Mouse (Mus musculus): ENCODE results near the gene Myom3. TPM values are rescaled to one million over a fixed set of nuclear protein-coding genes. Genes with fewer than 3 reads are reported as not detected.

Myom3 gene
- total and polyA plus RNA-seq, 2 experiments, result 0.09 to 0.46 TPM

DNA sequence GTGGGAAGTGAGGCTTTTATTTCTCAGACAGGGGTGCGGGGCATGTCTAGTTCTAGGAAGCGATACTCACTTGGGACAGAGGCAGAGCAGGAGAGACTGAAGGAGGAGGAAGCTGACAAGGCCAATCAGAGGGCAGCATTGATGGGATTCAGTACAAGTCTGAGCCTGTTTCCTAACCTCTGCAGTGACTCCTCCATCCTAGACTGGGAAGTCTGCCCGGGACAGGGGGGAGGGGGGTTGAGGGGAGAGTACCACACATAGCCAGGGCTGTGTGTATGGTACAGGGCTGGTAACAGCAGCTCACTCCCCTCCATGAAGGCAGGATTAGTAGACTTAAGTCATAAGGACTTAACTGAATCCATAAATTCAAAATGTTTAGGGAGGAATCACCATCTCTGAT lies 20.7 kb downstream of the Myom3 start:
- Histone ChIP-seq H3K27me3 (ENCODE audit: control insufficient read depth, insufficient read depth, low read length) (no peaks in the 10 kb centered on the region), H3K9ac (ENCODE audit: low read depth, low read length) (no peak overlapping the region), H3K4me1 (ENCODE audit: control insufficient read depth, insufficient read depth, low read length) (no peaks in the 10 kb centered on the region), H3K27ac (replicated peaks; ENCODE audit: insufficient read depth, low read depth, low read length) (no peak overlapping the region), H3K36me3 (ENCODE audit: control insufficient read depth, insufficient read depth, low read length) (no peaks in the 10 kb centered on the region), H3K79me2 (ENCODE audit: control insufficient read depth, insufficient read depth, low read length) (no peaks in the 10 kb centered on the region), H3K4me3 (ENCODE audit: insufficient read depth, low read depth, low read length) (no peak overlapping the region)
- 63% methylated on average over 3 of the region's 3 CpGs for whole genome bisulfite sequencing
- no peak for TF ChIP-seq POLR2A (IDR thresholded peaks at IDR 0.05; ENCODE audit: extremely low read depth, insufficient read depth, low read length)
- no peak for TF ChIP-seq CTCF (IDR thresholded peaks at IDR 0.05; ENCODE audit: low read depth, low read length)
- DNase-seq (ENCODE audit: extremely low read depth, low read depth, low spot score), result no peak

DNA sequence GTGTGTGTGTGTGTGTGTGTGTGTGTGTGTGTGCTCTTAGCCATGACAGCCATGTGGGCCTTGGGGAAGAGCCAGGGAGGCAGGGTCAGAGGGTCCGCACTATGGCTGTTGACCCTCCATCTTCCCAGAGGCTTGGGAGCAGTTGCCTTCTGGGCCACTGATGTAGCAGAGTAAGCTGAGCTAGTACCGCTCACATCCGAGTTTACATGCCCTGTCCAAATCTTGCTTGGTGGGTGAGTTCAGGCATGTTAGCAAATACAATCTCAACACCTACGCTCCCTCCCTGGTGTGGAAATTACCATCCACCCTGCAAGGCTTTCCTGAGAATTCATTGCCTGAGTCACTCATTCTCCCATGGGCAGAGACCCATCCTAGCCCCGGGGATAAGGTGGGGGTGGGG lies 21.8 kb downstream of the Myom3 start:
- no peak for DNase-seq (ENCODE audit: extremely low read depth, low read depth, low spot score)
- H3K27me3 ChIP-seq (ENCODE audit: control insufficient read depth, insufficient read depth, low read length), result no peaks in the 10 kb centered on the region
- no peaks in the 10 kb centered on the region for H3K36me3 ChIP-seq (ENCODE audit: control insufficient read depth, insufficient read depth, low read length)
- H3K4me3 ChIP-seq (ENCODE audit: insufficient read depth, low read depth, low read length), result no peak overlapping the region
- no peaks in the 10 kb centered on the region for H3K79me2 ChIP-seq (ENCODE audit: control insufficient read depth, insufficient read depth, low read length)
- no peaks in the 10 kb centered on the region for H3K4me1 ChIP-seq (ENCODE audit: control insufficient read depth, insufficient read depth, low read length)
- TF ChIP-seq CTCF (IDR thresholded peaks at IDR 0.05; ENCODE audit: low read depth, low read length) (no peak), POLR2A (IDR thresholded peaks at IDR 0.05; ENCODE audit: extremely low read depth, insufficient read depth, low read length) (no peak)
- no peak overlapping the region for H3K9ac ChIP-seq (ENCODE audit: low read depth, low read length)
- WGBS, result 95% methylated on average over 5 of the region's 5 CpGs
- H3K27ac ChIP-seq (replicated peaks; ENCODE audit: insufficient read depth, low read depth, low read length), result no peak overlapping the region

DNA sequence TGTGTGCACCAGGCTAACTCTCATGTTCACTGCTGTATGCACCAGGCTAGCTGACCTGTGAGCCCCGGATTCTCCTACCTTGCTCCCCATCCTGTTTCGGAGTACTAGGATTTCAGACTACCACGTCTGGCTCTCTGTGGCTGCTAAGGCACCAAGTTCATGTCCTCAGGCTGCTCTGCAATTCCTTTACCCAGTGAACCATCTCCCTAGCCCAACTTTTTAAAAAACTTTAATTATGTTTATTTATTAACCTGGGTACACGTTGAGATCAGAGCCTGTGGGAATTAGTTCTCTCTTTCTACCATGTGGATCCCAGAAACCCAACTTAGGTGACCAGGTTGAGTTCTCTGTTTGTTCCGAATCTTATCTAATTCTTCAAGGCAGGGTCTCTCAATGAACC lies 27.1 kb downstream of the Myom3 start:
- Histone ChIP-seq H3K36me3 (ENCODE audit: control insufficient read depth, insufficient read depth, low read length) (no peaks in the 10 kb centered on the region), H3K9ac (ENCODE audit: low read depth, low read length) (no peak overlapping the region), H3K4me3 (ENCODE audit: insufficient read depth, low read depth, low read length) (no peak overlapping the region), H3K4me1 (ENCODE audit: control insufficient read depth, insufficient read depth, low read length) (peaks cover 11% of the 10 kb centered on the region), H3K27me3 (ENCODE audit: control insufficient read depth, insufficient read depth, low read length) (no peaks in the 10 kb centered on the region), H3K79me2 (ENCODE audit: control insufficient read depth, insufficient read depth, low read length) (no peaks in the 10 kb centered on the region), H3K27ac (replicated peaks; ENCODE audit: insufficient read depth, low read depth, low read length) (no peak overlapping the region)
- TF ChIP-seq POLR2A (IDR thresholded peaks at IDR 0.05; ENCODE audit: extremely low read depth, insufficient read depth, low read length), result no peak
- TF ChIP-seq CTCF (IDR thresholded peaks at IDR 0.05; ENCODE audit: low read depth, low read length), result no peak
- 79% methylated on average over 5 of the region's 5 CpGs for whole genome bisulfite sequencing
- DNase-seq (ENCODE audit: extremely low read depth, low read depth, low spot score), result no peak

DNA sequence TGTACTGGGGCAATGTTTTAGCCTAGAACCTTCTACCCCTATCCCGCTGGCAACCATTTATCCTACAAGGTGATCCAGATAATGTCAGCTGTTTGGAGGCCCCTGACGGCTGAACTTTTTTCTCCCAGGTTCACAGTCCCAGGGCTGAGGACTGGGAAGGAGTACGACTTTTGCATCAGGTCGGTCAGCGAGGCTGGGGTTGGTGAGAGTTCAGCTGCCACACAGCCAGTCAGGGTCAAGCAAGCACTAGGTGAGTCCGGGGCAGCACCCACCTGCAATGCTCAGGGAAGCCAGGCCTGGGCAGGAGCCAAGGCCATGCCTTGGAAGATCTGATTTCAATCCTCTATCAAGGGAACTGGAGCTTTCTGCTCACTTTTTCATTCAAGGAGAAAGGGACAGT lies 27.8 kb downstream of the Myom3 start:
- Histone ChIP-seq H3K27me3 (ENCODE audit: control insufficient read depth, insufficient read depth, low read length) (no peaks in the 10 kb centered on the region), H3K79me2 (ENCODE audit: control insufficient read depth, insufficient read depth, low read length) (no peaks in the 10 kb centered on the region), H3K27ac (replicated peaks; ENCODE audit: insufficient read depth, low read depth, low read length) (no peak overlapping the region), H3K4me3 (ENCODE audit: insufficient read depth, low read depth, low read length) (no peak overlapping the region), H3K9ac (ENCODE audit: low read depth, low read length) (no peak overlapping the region), H3K36me3 (ENCODE audit: control insufficient read depth, insufficient read depth, low read length) (no peaks in the 10 kb centered on the region), H3K4me1 (ENCODE audit: control insufficient read depth, insufficient read depth, low read length) (peaks cover 11% of the 10 kb centered on the region)
- WGBS, result 66% methylated on average over 6 of the region's 6 CpGs
- TF ChIP-seq POLR2A (IDR thresholded peaks at IDR 0.05; ENCODE audit: extremely low read depth, insufficient read depth, low read length) (no peak), CTCF (IDR thresholded peaks at IDR 0.05; ENCODE audit: low read depth, low read length) (no peak)
- DNase-seq (ENCODE audit: extremely low read depth, low read depth, low spot score), result peak; percentile 26

DNA sequence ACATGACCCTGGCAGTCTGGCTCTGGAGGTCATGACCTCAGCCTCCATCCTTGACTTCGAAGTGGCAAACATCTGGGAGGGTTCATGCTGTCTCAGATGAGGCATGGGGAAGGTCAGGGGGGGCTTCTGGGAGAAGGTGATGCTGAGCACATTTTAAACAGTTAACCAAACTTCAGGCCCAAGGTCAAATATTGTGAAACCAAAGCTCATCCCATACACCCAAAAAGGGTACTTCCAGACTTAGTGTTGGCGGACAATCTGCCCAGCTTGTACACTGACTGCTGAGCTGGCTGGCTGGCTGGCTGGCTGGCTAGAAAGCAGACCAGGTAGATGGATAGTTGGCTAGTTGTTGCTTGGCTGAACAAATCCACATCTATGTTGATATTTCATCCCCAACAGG lies 29.6 kb downstream of the Myom3 start:
- peak; percentile 57 for DNase-seq (ENCODE audit: extremely low read depth, low read depth, low spot score)
- H3K9ac ChIP-seq (ENCODE audit: low read depth, low read length), result no peak overlapping the region
- H3K4me3 ChIP-seq (ENCODE audit: insufficient read depth, low read depth, low read length), result no peak overlapping the region
- 16% methylated on average over 2 of the region's 2 CpGs for WGBS
- no peak for TF ChIP-seq POLR2A (IDR thresholded peaks at IDR 0.05; ENCODE audit: extremely low read depth, insufficient read depth, low read length)
- TF ChIP-seq CTCF (IDR thresholded peaks at IDR 0.05; ENCODE audit: low read depth, low read length), result no peak
- no peaks in the 10 kb centered on the region for H3K79me2 ChIP-seq (ENCODE audit: control insufficient read depth, insufficient read depth, low read length)
- H3K27me3 ChIP-seq (ENCODE audit: control insufficient read depth, insufficient read depth, low read length), result no peaks in the 10 kb centered on the region
- H3K27ac ChIP-seq (replicated peaks; ENCODE audit: insufficient read depth, low read depth, low read length), result no peak overlapping the region
- H3K4me1 ChIP-seq (ENCODE audit: control insufficient read depth, insufficient read depth, low read length), result peaks cover 11% of the 10 kb centered on the region
- H3K36me3 ChIP-seq (ENCODE audit: control insufficient read depth, insufficient read depth, low read length), result no peaks in the 10 kb centered on the region

DNA sequence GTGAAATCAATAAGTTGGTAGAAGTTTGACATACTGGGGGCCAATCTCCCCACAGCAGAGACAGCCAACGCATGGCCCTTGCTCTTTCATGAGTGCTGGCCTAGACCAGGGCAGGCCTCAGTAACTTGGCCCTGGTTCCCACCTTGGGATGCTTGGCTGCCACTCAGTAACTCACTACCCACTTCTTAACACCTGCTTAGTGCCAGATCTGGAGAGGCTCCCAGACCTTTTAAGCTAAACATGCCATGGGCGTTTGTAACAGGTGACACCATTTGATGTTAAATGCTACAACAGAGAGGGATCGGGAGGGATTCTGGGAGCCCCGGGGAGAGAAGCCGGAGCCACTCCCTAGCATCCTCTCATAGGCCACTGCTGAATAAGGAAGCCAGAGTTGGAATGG lies 33.3 kb downstream of the Myom3 start:
- Histone ChIP-seq H3K4me1 (ENCODE audit: control insufficient read depth, insufficient read depth, low read length) (peaks cover 11% of the 10 kb centered on the region), H3K27ac (replicated peaks; ENCODE audit: insufficient read depth, low read depth, low read length) (no peak overlapping the region), H3K27me3 (ENCODE audit: control insufficient read depth, insufficient read depth, low read length) (no peaks in the 10 kb centered on the region), H3K9ac (ENCODE audit: low read depth, low read length) (no peak overlapping the region), H3K4me3 (ENCODE audit: insufficient read depth, low read depth, low read length) (no peak overlapping the region), H3K36me3 (ENCODE audit: control insufficient read depth, insufficient read depth, low read length) (no peaks in the 10 kb centered on the region), H3K79me2 (ENCODE audit: control insufficient read depth, insufficient read depth, low read length) (no peaks in the 10 kb centered on the region)
- TF ChIP-seq CTCF (IDR thresholded peaks at IDR 0.05; ENCODE audit: low read depth, low read length), result no peak
- TF ChIP-seq POLR2A (IDR thresholded peaks at IDR 0.05; ENCODE audit: extremely low read depth, insufficient read depth, low read length), result no peak
- 89% methylated on average over 5 of the region's 5 CpGs for WGBS
- DNase-seq (ENCODE audit: extremely low read depth, low read depth, low spot score), result no peak
